Mouse (Mus musculus) liver, embryonic 16.5 days (tissue): ENCODE data around the gene Trmt112. TPM values are rescaled to one million over a fixed set of nuclear protein-coding genes. Genes with fewer than 3 reads are reported as not detected.

Source experiments
- ATAC-seq: fragments of 200-750 bp; cut with Nextera tagmentation; 2 replicates; pipeline ENCODE4 v1.8.0; 2017; ENCODE audit warnings: low read depth, mild to moderate bottlenecking, moderate number of reproducible peaks, moderate library complexity
- H3K27ac ChIP-seq: fragments of 300-500 bp; sonication (generic); 2 replicates; pipeline ENCODE4 v1.5.1; 2014; ENCODE audit warnings: mild to moderate bottlenecking, low read length
- H3K27me3 ChIP-seq: fragments of 300-500 bp; sonication (generic); 2 replicates; pipeline ENCODE4 v1.6.1; 2014; ENCODE audit warnings: low read depth, low read length, mixed read lengths; ENCODE audit not compliant: control insufficient read depth, insufficient read depth
- H3K36me3 ChIP-seq: fragments of 300-500 bp; sonication (generic); 2 replicates; pipeline ENCODE4 v1.6.1; 2014; ENCODE audit warnings: mild to moderate bottlenecking; ENCODE audit not compliant: control insufficient read depth, insufficient read depth
- H3K4me1 ChIP-seq: fragments of 300-500 bp; sonication (generic); 2 replicates; pipeline ENCODE4 v1.6.1; 2014; ENCODE audit warnings: low read depth, low read length, mixed read lengths; ENCODE audit not compliant: control insufficient read depth
- H3K4me2 ChIP-seq: fragments of 300-500 bp; sonication (generic); 2 replicates; pipeline ENCODE4 v1.6.1; 2014; ENCODE audit warnings: low read depth, low read length, mixed read lengths
- H3K4me3 ChIP-seq: fragments of 300-500 bp; sonication (generic); 2 replicates; pipeline ENCODE4 v1.5.1; 2014; ENCODE audit warnings: low read depth, mild to moderate bottlenecking, low read length
- H3K9ac ChIP-seq: fragments of 300-500 bp; sonication (generic); 2 replicates; pipeline ENCODE4 v1.6.1; 2014; ENCODE audit warnings: low read depth, low read length
- H3K9me3 ChIP-seq: fragments of 300-500 bp; sonication (generic); replicated peaks from 2 replicates; pipeline ENCODE4 v1.6.1; 2016; ENCODE audit warnings: low read length; ENCODE audit not compliant: control insufficient read depth
- WGBS: fragments of 180-500 bp; shearing (Covaris S2); extraction: QIAGEN DNeasy Blood & Tissue Kit; methylation state at CpG from one replicate; pipeline ENCODE4 v1.1.7; 2014; ENCODE audit not compliant: insufficient replicate concordance; 5-methylcytosine and 5-hydroxymethylcytosine counted together
- polyA plus RNA-seq: library from polyadenylated mRNA; unstranded; fragments of >200 nt; fragmentation: Nextera tagmentation; extraction: Ambion mirVana; gene quantifications from 2 replicates; pipeline ENCODE4 v1.2.1, GENCODE M21; 2015

The Trmt112 gene
- polyA plus RNA-seq, 1 experiment from 2014 or later = 57.3 TPM

DNA sequence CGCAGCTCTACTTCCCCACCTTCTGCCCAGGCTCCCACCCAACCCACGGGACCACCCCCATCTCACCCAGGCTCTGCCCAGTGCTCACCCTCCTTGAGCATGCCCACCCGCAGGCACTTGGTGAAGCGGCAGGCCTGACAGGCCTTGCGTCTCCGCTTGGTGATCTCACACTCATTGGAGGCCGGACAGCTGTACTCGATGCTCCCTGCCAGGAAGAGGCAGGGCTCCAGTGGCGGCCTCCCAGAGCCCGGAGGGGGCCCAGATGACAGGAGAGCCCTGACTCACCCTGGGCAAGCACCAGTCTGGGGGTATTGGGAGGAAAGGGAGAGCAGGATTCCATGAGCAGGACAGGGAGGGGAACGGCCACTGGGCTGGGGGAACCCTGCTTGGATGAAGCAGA lies 4.5 kb downstream of the Trmt112 start:
- Histone ChIP-seq H3K4me3 (no peak overlapping the region), H3K27ac (no peak overlapping the region), H3K36me3 (no peaks in the 10 kb centered on the region; the same call in 1 of the 2 replicates), H3K4me2 (no peak overlapping the region), H3K27me3 (no peaks in the 10 kb centered on the region), H3K9me3 (no peaks in the 10 kb centered on the region), H3K4me1 (peaks cover 19% of the 10 kb centered on the region), H3K9ac (no peak overlapping the region)
- 80% methylated on average over 11 of the region's 11 CpGs for whole genome bisulfite sequencing
- no peak for ATAC-seq

DNA sequence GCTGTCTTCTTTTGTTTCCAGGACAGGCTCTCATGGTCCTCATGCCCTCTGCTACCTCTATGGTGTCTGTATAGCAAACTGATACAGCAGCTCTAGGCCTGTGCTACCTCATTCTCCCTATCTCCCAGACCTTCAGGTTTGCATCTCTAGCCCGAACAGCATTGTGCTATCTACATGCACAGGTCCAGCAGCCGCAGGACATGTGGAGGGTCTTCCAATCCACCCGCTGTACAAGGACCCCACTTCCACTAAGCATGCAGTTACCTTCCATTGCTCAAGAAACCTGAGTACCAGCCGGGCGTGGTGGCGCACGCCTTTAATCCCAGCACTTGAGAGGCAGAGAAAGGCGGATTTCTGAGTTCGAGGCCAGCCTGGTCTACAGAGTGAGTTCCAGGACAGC lies 5.0 kb downstream of the Trmt112 start:
- 78% methylated on average over 9 of the region's 9 CpGs for WGBS
- no peaks in the 10 kb centered on the region for H3K9me3 ChIP-seq
- no peak for ATAC-seq
- H3K9ac ChIP-seq = no peak overlapping the region
- peaks cover 18% of the 10 kb centered on the region for H3K4me1 ChIP-seq
- no peak overlapping the region for H3K27ac ChIP-seq
- no peak overlapping the region for H3K4me3 ChIP-seq
- H3K4me2 ChIP-seq = no peak overlapping the region
- H3K36me3 ChIP-seq = no peaks in the 10 kb centered on the region; the same call in 1 of the 2 replicates
- no peaks in the 10 kb centered on the region for H3K27me3 ChIP-seq

DNA sequence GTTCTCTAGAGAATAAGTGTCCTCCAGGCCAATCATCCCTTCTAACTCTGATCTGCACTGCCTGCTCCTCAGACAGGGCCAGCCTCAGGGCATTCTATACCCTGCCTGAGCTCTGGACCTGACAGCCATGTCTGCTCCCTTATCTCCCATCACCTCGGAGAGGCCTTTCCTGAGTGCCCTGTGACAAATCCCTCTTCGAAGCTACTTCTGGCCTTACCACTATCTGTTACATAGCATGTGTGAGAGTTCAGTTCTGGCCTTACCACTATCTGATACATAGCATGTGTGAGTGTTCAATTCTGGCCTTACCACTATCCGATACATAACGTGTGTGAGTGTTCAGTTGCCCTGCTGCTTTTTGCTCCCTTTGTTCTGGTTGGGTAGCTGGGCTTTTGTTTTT lies 5.8 kb downstream of the Trmt112 start:
- Histone ChIP-seq H3K9me3 (no peaks in the 10 kb centered on the region), H3K27ac (peak overlapping the region; percentile 41), H3K27me3 (no peaks in the 10 kb centered on the region), H3K36me3 (no peaks in the 10 kb centered on the region; the same call in 1 of the 2 replicates), H3K4me3 (no peak overlapping the region), H3K4me2 (no peak overlapping the region), H3K9ac (no peak overlapping the region), H3K4me1 (peaks cover 25% of the 10 kb centered on the region)
- 16% methylated on average over 4 of the region's 4 CpGs for WGBS
- ATAC-seq = peak; percentile 52

DNA sequence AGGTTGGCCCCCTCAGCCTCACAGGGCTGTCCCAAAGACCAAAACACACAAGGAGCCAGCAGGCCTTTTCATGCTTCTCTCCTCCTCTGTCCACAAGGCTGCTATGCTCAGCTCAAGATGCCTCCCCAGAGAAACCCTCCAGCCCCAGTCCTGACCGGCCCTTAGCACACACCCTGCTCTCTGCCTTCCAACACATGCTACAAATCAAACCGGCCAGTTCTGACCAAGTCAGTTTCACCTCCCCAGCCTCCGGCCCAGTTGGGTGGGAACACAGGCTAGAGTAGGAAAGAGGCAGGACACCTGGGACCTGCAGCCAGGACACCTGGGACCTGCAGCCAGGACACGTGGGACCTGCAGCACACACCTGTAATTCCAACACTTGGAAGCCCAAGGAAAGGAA lies 7.0 kb downstream of the Trmt112 start:
- no peak overlapping the region for H3K4me3 ChIP-seq
- no peaks in the 10 kb centered on the region; the same call in 1 of the 2 replicates for H3K36me3 ChIP-seq
- peaks cover 27% of the 10 kb centered on the region for H3K4me1 ChIP-seq
- H3K4me2 ChIP-seq = no peak overlapping the region
- H3K9me3 ChIP-seq = no peaks in the 10 kb centered on the region
- H3K9ac ChIP-seq = no peak overlapping the region
- WGBS = 73% methylated on average over 4 of the region's 4 CpGs
- ATAC-seq = no peak
- H3K27me3 ChIP-seq = no peaks in the 10 kb centered on the region
- H3K27ac ChIP-seq = no peak overlapping the region

DNA sequence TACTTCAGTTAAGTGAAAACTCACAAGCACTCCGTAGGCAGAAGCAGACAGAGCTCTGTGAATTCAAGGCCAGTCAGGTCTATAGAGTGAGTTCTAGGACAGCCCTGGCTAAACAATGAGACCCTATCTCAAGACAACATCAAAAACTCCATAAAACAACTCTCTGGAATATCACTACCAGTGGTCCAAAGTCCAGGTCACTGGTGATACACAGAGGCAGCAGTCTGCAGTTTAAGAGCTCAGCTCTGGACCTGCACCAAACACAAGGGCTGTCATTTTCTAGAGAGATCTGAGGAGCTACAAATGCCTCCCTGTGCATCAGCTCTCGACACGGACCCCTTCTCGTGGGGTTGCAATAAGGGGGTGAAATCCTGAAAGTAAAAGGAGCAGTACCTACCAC lies 8.8 kb downstream of the Trmt112 start:
- Histone ChIP-seq H3K4me1 (peaks cover 39% of the 10 kb centered on the region), H3K27ac (no peak overlapping the region)

DNA sequence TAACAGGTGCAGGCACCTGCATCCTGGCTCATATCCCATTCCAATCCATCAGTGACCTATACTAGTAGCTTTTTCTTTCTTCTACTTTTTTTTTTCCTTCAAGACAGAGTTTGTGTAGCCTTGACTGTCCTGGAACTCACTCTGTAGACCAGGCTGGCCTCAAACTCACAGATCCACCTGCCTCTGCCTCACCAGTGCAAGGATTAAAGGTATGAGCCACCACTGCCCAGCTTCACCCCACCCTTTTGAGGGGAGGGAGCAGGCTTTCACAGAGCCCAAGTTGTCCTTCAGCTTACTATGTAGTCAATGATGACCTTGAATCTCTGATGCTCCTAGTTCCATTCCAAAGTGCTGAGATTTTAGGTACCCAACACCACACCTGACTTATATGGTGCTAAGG lies 9.9 kb downstream of the Trmt112 start:
- Histone ChIP-seq H3K9me3 (no peaks in the 10 kb centered on the region), H3K27me3 (peaks cover 15% of the 10 kb centered on the region), H3K4me2 (no peak overlapping the region), H3K4me3 (no peak overlapping the region), H3K4me1 (peaks cover 39% of the 10 kb centered on the region), H3K27ac (no peak overlapping the region), H3K36me3 (no peaks in the 10 kb centered on the region), H3K9ac (no peak overlapping the region)
- ATAC-seq = no peak

More for the DNA sequence above, 8.8 kb downstream of the Trmt112 start:
- WGBS = 72% methylated on average over 4 of the region's 4 CpGs
- Histone ChIP-seq H3K27me3 (peaks cover 4% of the 10 kb centered on the region), H3K36me3 (no peaks in the 10 kb centered on the region; the same call in 1 of the 2 replicates), H3K9ac (no peak overlapping the region), H3K4me3 (no peak overlapping the region), H3K9me3 (no peaks in the 10 kb centered on the region), H3K4me2 (no peak overlapping the region)
- no peak for ATAC-seq

DNA sequence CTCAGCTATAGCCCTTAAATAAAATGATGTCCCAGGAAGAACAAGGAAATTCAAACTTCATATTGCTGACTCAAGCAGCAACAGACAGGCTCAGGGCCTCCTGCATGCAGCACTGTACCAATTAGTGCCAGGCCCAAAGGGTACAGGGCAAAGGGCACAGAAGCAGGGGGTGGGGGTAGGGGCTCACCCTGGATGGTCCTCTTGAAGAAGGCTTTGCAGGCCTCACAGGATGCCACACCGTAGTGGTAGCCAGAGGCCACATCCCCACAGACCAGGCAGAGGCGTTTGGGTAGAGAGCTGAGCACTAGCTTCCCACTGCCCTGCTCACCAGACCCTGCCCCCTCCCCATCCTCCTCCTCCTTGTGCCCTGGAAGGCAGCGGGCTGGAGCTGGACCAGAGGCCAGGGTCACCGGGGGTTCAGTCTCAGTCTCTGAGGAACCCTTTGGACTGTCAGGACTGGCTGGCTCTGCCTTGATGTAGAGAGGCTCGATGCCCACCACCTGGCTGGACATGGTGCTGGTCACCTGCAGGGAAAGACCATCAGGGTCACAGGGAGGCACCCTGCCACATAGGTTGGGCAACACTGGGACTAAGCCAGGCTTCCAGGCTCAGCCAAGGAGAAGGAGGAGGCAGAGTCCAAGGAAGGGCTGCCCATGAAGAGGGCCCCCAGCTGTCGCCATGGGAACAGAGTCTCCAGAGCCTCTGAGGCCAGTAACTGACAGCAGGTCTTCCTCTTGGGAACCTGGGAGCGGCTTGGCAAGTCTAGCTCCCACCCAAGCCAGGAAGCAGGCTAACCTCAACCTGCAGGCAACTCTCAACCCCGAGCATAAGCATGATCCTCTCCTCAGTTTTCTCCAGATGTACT lies 10.6 kb downstream of the Trmt112 start:
- WGBS = 46% methylated on average over 8 of the region's 8 CpGs
- Histone ChIP-seq H3K9ac (peak overlapping the region; percentile 84), H3K36me3 (no peaks in the 10 kb centered on the region), H3K27ac (peak overlapping the region; percentile 86; the same call in 1 of the 2 replicates), H3K4me3 (peak overlapping the region; percentile 82), H3K4me2 (peak overlapping the region; percentile 100), H3K27me3 (peaks cover 21% of the 10 kb centered on the region), H3K9me3 (no peaks in the 10 kb centered on the region), H3K4me1 (peaks cover 43% of the 10 kb centered on the region)
- ATAC-seq = no peak

DNA sequence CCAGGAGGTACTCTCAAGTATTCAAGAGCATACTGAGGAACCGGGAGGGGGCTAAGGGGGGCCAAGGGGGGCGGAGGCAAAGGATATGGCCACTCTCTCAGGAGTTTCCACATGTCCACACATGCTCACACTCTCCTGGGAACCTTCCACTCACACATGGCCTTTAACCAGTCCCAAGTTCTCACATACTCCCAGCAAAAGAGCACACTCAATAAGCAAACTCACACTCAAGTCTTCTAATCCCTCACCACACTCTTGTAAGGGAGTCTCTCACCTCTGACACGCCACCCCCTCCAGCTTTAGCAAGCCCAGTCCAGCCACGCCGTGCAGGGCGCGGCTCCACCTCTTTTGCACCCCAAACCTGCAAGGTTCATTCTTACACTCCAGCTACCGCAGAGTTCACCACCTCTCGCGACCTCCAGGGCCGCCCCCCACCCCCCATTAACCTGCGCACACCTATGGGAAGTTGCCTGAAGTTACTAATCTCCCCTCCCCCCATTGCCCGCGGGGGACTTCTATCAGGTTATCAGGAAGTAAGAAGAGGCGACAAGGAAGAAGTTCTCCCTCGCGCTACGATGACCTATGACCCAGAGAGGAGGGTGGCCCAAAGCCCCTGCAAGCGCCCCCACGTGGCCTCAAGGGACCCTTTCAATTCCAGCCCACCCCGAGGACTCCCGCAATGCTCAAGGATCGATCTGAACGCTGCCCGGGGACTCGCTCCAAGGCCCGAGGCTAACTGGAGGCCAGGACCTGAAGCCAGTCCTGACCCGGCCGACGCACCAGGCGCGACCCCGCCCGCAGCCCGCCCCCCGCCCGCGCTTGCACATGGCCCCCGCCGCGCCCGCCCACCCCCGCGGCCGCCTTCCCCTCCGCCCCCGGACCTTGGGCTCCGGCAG lies 11.5 kb downstream of the Trmt112 start:
- peaks cover 38% of the 10 kb centered on the region for H3K4me1 ChIP-seq
- H3K4me2 ChIP-seq = peak overlapping the region; percentile 100
- H3K9ac ChIP-seq = peak overlapping the region; percentile 84
- peak overlapping the region; percentile 86 for H3K27ac ChIP-seq
- H3K4me3 ChIP-seq = peak overlapping the region; percentile 82
- no peak; the same call in 1 of the 2 replicates for ATAC-seq
- H3K36me3 ChIP-seq = no peaks in the 10 kb centered on the region
- peaks cover 30% of the 10 kb centered on the region for H3K27me3 ChIP-seq
- WGBS = under 1% methylated on average over 48 of the region's 48 CpGs
- no peaks in the 10 kb centered on the region for H3K9me3 ChIP-seq
